Mouse (Mus musculus) midbrain, postnatal 0 days (tissue): ENCODE measurements at regions not wholly inside any gene's neighbourhood (a gene's known extent, or its start where the extent isn't known, plus 50 kb on each side); places are given as distances from the start of the nearest gene placed in this dataset.

Experiments
- ATAC-seq: fragments of 200-750 bp; cut with Nextera tagmentation; 2 replicates; pipeline ENCODE4 v1.8.0; 2017; ENCODE audit warnings: moderate number of reproducible peaks, mild to moderate bottlenecking, moderate TSS enrichment, moderate library complexity; ENCODE audit not compliant: low FRiP score
- DNase-seq: peaks from one replicate; pipeline ENCODE4 v3.0.0-alpha.2; 2015; ENCODE audit warnings: low spot score
- H3K27ac ChIP-seq: fragments of 300-500 bp; sonication (generic); 2 replicates; pipeline ENCODE4 v1.5.1; 2014; ENCODE audit warnings: low read depth, mild to moderate bottlenecking, low read length, mixed read lengths
- H3K27me3 ChIP-seq: fragments of 300-500 bp; sonication (generic); 2 replicates; pipeline ENCODE4 v1.6.1; 2014; ENCODE audit warnings: low read length, control low read depth, mixed read lengths; ENCODE audit not compliant: insufficient read depth
- H3K36me3 ChIP-seq: fragments of 300-500 bp; sonication (generic); 2 replicates; pipeline ENCODE4 v1.6.1; 2014; ENCODE audit warnings: low read length, control low read depth, mixed read lengths; ENCODE audit not compliant: insufficient read depth
- H3K4me1 ChIP-seq: fragments of 300-500 bp; sonication (generic); 2 replicates; pipeline ENCODE4 v1.6.1; 2014; ENCODE audit warnings: mild to moderate bottlenecking, control low read depth, antibody characterized with exemption, low read length, mixed read lengths; ENCODE audit not compliant: insufficient read depth
- H3K4me2 ChIP-seq: fragments of 300-500 bp; sonication (generic); 2 replicates; pipeline ENCODE4 v1.6.1; 2014; ENCODE audit warnings: low read depth, mild to moderate bottlenecking, low read length, mixed read lengths; ENCODE audit not compliant: poor library complexity, severe bottlenecking
- H3K4me3 ChIP-seq: fragments of 300-500 bp; sonication (generic); 2 replicates; pipeline ENCODE4 v1.5.1; 2014; ENCODE audit warnings: low read depth, mild to moderate bottlenecking, low read length, moderate library complexity
- H3K9ac ChIP-seq: fragments of 300-500 bp; sonication (generic); replicated peaks from 2 replicates; pipeline ENCODE4 v1.6.1; 2014; ENCODE audit warnings: mild to moderate bottlenecking, low read length, moderate library complexity, mixed read lengths; ENCODE audit not compliant: poor library complexity, severe bottlenecking
- H3K9me3 ChIP-seq: fragments of 300-500 bp; sonication (generic); 2 replicates; pipeline ENCODE4 v1.6.1; 2016; ENCODE audit warnings: low read length, control low read depth
- CTCF ChIP-seq: IDR thresholded peaks from 2 replicates; pipeline ENCODE4 v1.5.1; 2016; ENCODE audit warnings: antibody characterized with exemption, mild to moderate bottlenecking
- WGBS: fragments of 180-500 bp; shearing (Covaris S2); extraction: QIAGEN DNeasy Blood & Tissue Kit; methylation state at CpG from one replicate; pipeline ENCODE4 v1.1.7; 2014; 5-methylcytosine and 5-hydroxymethylcytosine counted together

- TF ChIP-seq CTCF = no peak
- Histone ChIP-seq H3K4me3 (no peak overlapping the region), H3K27me3 (no peaks in the 10 kb centered on the region), H3K4me2 (no peak overlapping the region), H3K36me3 (no peaks in the 10 kb centered on the region), H3K9me3 (peaks cover 5% of the 10 kb centered on the region; the same call in 1 of the 2 replicates), H3K9ac (no peak overlapping the region), H3K4me1 (no peaks in the 10 kb centered on the region), H3K27ac (no peak overlapping the region)
- DNase-seq (no peak), ATAC-seq (no peak)
- WGBS = 55% methylated on average over 10 of the region's 10 CpGs
These were observed 257.9 kb upstream of the Zfp64 start for GRCm38 (mm10) chr2:169213314-169213713.

GRCm38 (mm10) chr2:169212676-169213257 is 257.4 kb upstream of the Zfp64 start:
- H3K4me3 ChIP-seq = no peak overlapping the region
- H3K9me3 ChIP-seq = peaks cover 6% of the 10 kb centered on the region; the same call in 1 of the 2 replicates
- no peaks in the 10 kb centered on the region for H3K4me1 ChIP-seq
- no peak overlapping the region for H3K4me2 ChIP-seq
- ATAC-seq (no peak), DNase-seq (no peak)
- H3K9ac ChIP-seq = no peak overlapping the region
- H3K27ac ChIP-seq = no peak overlapping the region
- H3K36me3 ChIP-seq = no peaks in the 10 kb centered on the region
- no peaks in the 10 kb centered on the region for H3K27me3 ChIP-seq
- WGBS = 26% methylated on average over 3 of the region's 3 CpGs
- no peak for TF ChIP-seq CTCF

DNA sequence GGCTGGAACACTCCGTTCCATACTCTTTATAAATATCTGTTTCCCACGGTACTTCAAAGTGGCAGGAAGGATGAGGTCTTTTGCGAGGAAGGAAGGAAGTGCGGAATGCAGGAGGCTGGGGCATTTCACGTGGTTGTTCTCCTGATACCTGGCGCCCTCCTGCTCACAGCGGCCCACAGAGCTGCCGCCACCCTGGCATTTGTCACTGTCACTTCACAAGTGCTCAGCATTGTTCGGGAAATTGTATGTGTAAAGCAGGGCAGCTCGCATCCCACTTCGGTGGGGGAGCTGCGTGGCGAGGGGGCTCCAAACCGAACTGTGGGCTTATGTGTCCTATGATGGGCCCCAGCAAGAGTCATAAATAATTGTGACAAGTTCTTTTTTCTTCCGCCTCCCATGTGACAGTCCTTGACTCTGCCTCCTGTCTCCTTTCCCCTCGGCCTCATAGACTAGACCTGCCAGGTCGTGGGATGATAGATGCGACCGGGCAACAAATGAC is 248.9 kb upstream of the Zfp64 start:
- no peaks in the 10 kb centered on the region for H3K27me3 ChIP-seq
- H3K36me3 ChIP-seq = no peaks in the 10 kb centered on the region
- H3K4me3 ChIP-seq = no peak overlapping the region
- no peak overlapping the region for H3K27ac ChIP-seq
- DNase-seq (peak; percentile 19), ATAC-seq (no peak)
- TF ChIP-seq CTCF = no peak
- H3K4me2 ChIP-seq = no peak overlapping the region
- no peaks in the 10 kb centered on the region for H3K4me1 ChIP-seq
- H3K9me3 ChIP-seq = peaks cover 6% of the 10 kb centered on the region; the same call in 1 of the 2 replicates
- H3K9ac ChIP-seq = no peak overlapping the region
- 80% methylated on average over 19 of the region's 19 CpGs for WGBS

DNA sequence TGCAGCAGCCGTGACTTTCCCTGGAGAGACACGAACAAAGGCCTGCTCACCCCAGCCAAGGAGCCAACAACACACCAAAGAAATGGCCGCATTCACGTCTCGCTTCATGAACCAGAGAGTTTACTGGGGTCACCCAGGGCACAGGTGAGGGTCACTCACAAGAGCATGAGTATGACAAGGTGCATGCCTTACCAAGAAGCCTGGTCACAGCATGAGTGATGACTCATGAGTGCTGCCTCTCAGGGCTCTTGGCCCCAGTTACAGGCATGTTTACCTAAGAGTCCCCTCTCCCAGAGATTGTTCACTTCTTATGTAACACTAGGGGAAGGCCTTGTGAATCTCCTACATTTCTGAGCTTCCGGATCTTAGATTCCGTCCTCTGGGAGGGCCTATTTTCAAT is 236.6 kb upstream of the Zfp64 start:
- 85% methylated on average over 7 of the region's 7 CpGs for WGBS
- DNase-seq (no peak), ATAC-seq (no peak)

DNA sequence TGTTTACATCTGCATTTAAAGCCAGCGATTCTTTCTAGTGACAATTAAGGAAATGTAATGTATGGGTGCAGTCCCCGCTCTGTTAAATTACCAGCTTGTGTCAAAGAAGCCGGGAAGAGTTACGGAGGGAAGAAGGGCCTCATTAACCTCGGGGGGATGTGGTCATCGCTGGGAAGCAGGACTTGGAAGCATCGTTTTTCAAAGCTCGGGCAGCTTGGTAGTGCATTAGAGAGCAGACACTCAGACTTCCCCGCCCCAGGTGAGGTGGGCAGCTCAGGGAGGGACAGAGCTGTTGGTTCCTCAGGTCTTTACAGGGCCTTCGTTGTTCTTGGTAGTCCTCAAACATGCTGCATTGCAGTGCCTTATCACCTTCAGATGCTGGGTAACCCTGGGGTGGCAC is 236.1 kb upstream of the Zfp64 start:
- ATAC-seq (no peak), DNase-seq (no peak)
- Histone ChIP-seq H3K4me3 (no peak overlapping the region), H3K9ac (no peak overlapping the region), H3K4me2 (no peak overlapping the region), H3K27me3 (no peaks in the 10 kb centered on the region), H3K27ac (no peak overlapping the region), H3K9me3 (no peaks in the 10 kb centered on the region), H3K36me3 (no peaks in the 10 kb centered on the region), H3K4me1 (no peaks in the 10 kb centered on the region)
- no peak for TF ChIP-seq CTCF
- WGBS = 68% methylated on average over 10 of the region's 10 CpGs

More for the DNA sequence above, 236.6 kb upstream of the Zfp64 start:
- Histone ChIP-seq H3K27me3 (no peaks in the 10 kb centered on the region), H3K27ac (no peak overlapping the region), H3K4me1 (no peaks in the 10 kb centered on the region), H3K4me3 (no peak overlapping the region), H3K4me2 (no peak overlapping the region), H3K36me3 (no peaks in the 10 kb centered on the region), H3K9me3 (no peaks in the 10 kb centered on the region), H3K9ac (no peak overlapping the region)
- no peak for TF ChIP-seq CTCF

DNA sequence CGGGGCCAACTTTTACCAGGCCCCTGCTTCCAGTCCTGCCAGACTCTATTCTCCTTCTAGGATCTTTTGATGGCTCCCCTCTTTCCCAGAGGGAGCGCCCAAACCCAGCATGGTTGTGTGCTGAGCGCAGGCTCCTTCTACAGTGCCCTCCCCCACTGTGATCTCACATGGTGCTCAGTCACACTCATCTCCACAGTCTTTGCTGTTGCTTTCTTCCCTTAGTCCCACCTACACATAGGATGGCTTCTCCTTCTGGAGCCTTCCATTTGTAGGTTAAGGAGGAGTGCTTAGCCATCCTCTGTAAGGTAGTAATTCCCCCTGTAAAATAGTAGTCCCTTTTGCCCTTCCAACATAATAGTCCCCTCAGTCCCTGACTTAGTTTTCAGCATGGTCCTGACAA is 222.2 kb upstream of the Zfp64 start:
- no peak for TF ChIP-seq CTCF
- Histone ChIP-seq H3K27ac (no peak overlapping the region), H3K9ac (no peak overlapping the region), H3K4me2 (no peak overlapping the region), H3K9me3 (no peaks in the 10 kb centered on the region), H3K4me1 (no peaks in the 10 kb centered on the region), H3K36me3 (no peaks in the 10 kb centered on the region), H3K4me3 (no peak overlapping the region), H3K27me3 (no peaks in the 10 kb centered on the region)
- 84% methylated on average over 3 of the region's 3 CpGs for WGBS
- DNase-seq = no peak
- no peak for ATAC-seq
